Mouse (Mus musculus) MN1 (cell line): ENCODE data around the gene S100a1.

Experiments used
- DNase-seq: peaks from one replicate; pipeline ENCODE4 v3.0.0-alpha.2; 2016; ENCODE audit warnings: low spot score

S100a1 gene

GRCm38 (mm10) chr3:90513796-90514590, at the start of gene S100a1, which contains the start of gene S100a13:
S100a1 (minus strand) TSS chr3:90514392.
S100a13 (plus strand) TSS chr3:90514435.
- peak; percentile 81 for DNase-seq

- no peak for DNase-seq
Measured at GRCm38 (mm10) chr3:90560008-90560628, 45.9 kb upstream of the S100a1 start, which contains the start of gene S100a3. S100a3 (plus strand) TSS chr3:90560578.

GRCm38 (mm10) chr3:90555954-90556353, 41.8 kb upstream of the S100a1 start:
- DNase-seq = no peak

GRCm38 (mm10) chr3:90552231-90552630, 38.0 kb upstream of the S100a1 start:
- no peak for DNase-seq

- DNase-seq = no peak
Measured at GRCm38 (mm10) chr3:90550421-90550790, 36.2 kb upstream of the S100a1 start.

- no peak for DNase-seq
Measured at GRCm38 (mm10) chr3:90549676-90550420, 35.7 kb upstream of the S100a1 start.

GRCm38 (mm10) chr3:90540904-90541303, 26.7 kb upstream of the S100a1 start:
- no peak for DNase-seq

- no peak for DNase-seq
Measured at GRCm38 (mm10) chr3:90537905-90538296, 23.7 kb upstream of the S100a1 start.

- peak; percentile 74 for DNase-seq
Measured at GRCm38 (mm10) chr3:90537141-90537904, 23.1 kb upstream of the S100a1 start, which contains the start of gene S100a16. S100a16 (plus strand) TSS chr3:90537254.

- DNase-seq = no peak
Measured at GRCm38 (mm10) chr3:90535446-90535845, 21.3 kb upstream of the S100a1 start.

GRCm38 (mm10) chr3:90531713-90532112, 17.5 kb upstream of the S100a1 start:
- no peak for DNase-seq

GRCm38 (mm10) chr3:90527291-90527873, 13.2 kb upstream of the S100a1 start:
- no peak for DNase-seq

- DNase-seq = peak; percentile 46
Measured at GRCm38 (mm10) chr3:90526580-90526979, 12.4 kb upstream of the S100a1 start, which contains the start of gene S100a14. S100a14 (plus strand) TSS chr3:90526856.

GRCm38 (mm10) chr3:90526076-90526475, 11.9 kb upstream of the S100a1 start:
- peak; percentile 25 for DNase-seq

- DNase-seq = peak; percentile 89
Measured at GRCm38 (mm10) chr3:90525421-90525820, 11.2 kb upstream of the S100a1 start.

GRCm38 (mm10) chr3:90517711-90518110, 3.5 kb upstream of the S100a1 start:
- DNase-seq = no peak

GRCm38 (mm10) chr3:90515789-90516188, 1.6 kb upstream of the S100a1 start:
- DNase-seq = no peak

- peak; percentile 27 for DNase-seq
Measured at GRCm38 (mm10) chr3:90515242-90515641, 1.1 kb upstream of the S100a1 start.

GRCm38 (mm10) chr3:90514691-90515090, 499 bp upstream of the S100a1 start:
- peak; percentile 71 for DNase-seq

- no peak for DNase-seq
Measured at GRCm38 (mm10) chr3:90512948-90513642, 1.1 kb downstream of the S100a1 start.

GRCm38 (mm10) chr3:90512276-90512675, 1.9 kb downstream of the S100a1 start:
- DNase-seq = no peak
